Mouse (Mus musculus): Measurements from ENCODE around the gene Limk1.

Gene Limk1

DNA sequence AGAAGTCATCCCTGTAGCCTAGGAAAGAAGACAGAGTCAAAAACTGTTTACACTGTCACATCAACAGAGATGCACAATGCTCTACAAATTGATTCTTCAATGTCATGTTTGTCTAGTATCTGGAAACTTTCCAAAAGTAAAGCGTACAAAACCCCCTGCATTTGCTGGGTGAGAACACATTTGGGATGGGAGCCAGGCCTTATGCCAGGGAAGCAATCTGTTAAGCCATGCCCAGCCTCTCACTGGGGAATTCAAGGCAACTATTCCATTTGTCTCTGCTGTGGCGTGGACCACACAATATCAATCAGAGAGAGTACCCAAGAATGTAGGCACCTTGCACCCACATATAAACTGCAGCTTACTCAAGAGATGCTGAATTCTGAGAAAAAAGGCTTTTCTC is 66.3 kb downstream of the Limk1 start:
- DNase-seq: peak; percentile 40 to 44

DNA sequence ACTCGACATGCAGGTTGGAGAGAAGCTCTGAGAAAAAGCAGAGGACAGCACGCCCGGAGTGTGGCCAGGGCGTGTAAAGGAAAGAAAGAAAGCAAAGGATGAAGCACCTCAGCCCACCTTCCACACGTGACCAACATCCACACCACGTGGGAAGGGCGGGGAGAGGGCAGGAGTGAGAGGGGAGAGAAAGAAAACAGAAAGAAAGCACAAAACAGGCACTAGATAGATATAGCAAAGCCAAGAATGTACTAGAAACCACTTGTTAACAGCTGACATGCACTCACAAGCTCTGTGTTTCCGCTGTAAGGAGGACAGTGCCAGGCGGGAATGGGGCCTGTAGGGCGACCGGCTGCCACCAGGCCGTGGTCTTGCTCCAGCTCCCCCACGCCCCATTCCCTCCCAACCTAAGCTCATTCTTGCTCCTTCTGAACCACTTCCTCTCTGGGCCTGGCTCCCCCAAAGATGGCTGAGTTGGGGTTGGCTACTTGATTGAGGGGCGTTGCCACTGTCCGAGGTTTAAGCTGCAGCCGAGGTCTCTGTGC is 67.2 kb downstream of the Limk1 start:
- DNase-seq: no peak

DNA sequence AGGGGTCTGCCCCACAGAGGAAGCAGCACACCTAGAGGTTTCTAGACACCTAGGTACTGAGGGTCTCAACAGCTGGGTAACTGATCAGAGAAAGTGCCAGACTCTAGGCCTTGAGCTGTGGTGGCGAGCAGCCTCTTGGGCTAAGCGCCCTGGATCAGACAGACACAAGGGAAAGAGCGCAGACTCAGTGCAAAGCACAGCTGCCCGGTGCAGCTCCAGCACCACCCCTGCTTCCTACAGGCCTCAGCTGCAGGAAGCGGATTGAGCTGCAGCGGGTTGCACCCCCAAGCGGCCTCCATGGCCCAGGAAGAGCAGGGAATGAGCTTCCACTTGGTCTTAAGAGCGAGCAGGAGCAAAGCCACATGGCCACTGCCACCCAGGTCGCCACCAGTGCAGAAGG is 67.9 kb downstream of the Limk1 start:
- DNase-seq: no peak

DNA sequence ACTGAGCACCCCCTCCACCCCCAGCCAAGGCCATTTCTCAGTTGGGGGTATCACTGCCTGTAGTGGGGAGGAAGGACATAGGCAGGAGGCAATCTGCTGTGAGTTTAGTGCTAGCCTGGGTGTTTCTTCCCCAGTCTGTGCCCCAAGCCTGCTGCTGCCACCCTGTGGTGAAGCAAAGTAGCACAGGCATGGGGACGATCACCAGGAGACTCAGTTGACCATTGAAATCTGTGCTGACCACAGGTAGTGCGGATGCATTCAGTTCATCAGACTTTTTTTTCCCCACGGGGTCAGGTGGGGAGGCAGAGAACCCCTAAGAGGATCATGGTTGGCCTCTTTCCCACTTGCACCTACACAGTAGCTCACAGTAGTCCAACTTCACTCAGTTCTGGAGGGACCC is 71.3 kb downstream of the Limk1 start:
- peak; percentile 49 to 57 for DNase-seq

DNA sequence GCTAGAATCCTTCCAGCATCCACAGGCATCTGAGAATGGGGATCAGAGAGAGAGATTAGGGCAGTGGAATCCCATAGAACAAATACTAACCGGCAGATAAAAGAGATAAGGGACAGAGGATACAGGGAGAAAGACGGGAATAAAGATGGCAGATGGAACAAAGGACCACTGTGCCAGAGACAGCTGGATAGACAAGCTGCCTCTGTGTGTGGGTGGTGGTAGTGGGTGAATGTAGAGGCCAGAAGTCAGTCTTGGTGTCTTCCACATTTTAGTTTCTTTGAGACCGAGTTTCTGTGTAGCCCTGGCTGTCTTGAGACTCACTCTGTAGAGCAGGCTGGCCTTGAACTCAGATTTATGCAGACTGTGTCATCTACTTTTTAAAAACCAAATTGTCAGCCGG is 72.6 kb downstream of the Limk1 start:
- DNase-seq: no peak

DNA sequence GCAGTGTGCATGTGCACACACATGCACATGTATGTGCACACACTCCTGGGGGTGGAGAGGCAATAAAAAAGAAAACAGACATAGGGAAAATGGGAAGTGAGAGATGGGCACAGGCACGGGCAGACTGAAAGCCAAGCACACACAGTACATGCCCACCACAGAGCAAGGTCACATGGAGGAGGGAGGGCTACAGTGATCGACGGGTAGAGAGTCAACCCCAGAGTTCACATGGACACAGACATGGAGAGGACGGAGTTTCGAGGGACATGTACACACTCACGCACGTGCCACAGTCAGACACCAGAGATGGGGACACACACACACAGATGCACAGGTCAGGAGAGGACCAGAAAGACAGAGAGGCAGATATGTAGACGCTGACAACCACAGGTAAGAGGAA is 73.0 kb downstream of the Limk1 start:
- DNase-seq: no peak

DNA sequence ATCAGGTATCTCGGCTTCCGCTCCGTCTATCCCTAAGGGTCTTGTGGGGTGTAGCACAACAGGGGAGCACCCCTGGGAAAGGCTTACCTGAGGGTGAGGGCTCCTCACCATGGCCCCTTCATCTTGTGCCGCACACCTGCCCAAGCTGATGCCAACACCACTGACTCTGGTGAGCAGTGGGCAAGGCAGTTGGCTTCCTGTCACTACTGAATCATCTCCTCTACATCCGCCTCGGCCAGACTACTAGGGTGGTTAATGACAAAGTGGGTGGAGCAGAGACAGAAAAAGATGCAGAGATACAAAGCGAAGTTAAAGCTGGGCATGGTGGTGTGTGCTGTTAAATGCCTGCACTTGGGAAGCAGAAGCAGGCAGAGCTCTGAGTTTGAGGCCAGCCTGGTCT is 73.6 kb downstream of the Limk1 start, which contains the start of gene Lat2:
TSS of gene Lat2 (minus strand) at position 224 of the 400 bp plus-strand sequence.
- DNase-seq: no peak

DNA sequence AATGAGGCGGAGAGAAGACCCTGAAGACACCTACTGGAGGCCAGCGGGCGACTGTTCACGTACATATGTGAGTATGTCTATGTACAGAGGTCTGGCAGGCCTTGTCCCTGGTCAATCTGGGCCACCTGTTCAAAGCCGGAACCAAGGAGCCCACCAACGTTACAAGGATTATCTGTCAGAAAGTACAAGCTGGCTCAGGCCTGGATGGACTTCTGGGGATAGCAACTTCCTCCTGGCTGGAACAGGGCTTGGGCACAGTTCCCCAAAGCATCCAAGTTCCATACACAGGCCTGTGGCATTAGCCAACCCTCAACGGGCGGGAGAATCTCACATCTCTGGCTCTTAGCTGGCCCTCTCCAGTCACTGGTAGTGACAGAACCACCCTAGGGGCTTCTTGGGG is 74.1 kb downstream of the Limk1 start:
- DNase-seq: no peak

DNA sequence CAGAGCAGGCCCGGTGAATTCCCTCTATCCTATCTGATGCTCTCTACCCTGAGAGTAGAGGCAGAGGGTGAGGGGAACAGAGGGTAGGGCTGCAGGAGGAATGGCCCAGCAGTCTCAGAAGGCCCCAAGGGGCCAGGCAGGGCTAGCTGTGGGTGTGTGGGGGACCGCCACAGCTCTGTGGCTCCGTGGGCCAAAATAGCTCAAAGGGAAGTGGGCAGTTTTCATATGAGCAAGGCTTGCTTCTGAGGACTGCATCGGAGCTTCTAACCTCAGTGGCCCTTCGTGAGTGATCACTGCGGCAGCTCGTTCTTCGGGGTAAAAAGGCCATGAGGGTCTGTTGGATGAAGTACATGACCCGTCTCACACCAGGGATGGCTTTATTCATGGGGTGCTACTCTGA is 74.7 kb downstream of the Limk1 start:
- no peak for DNase-seq

DNA sequence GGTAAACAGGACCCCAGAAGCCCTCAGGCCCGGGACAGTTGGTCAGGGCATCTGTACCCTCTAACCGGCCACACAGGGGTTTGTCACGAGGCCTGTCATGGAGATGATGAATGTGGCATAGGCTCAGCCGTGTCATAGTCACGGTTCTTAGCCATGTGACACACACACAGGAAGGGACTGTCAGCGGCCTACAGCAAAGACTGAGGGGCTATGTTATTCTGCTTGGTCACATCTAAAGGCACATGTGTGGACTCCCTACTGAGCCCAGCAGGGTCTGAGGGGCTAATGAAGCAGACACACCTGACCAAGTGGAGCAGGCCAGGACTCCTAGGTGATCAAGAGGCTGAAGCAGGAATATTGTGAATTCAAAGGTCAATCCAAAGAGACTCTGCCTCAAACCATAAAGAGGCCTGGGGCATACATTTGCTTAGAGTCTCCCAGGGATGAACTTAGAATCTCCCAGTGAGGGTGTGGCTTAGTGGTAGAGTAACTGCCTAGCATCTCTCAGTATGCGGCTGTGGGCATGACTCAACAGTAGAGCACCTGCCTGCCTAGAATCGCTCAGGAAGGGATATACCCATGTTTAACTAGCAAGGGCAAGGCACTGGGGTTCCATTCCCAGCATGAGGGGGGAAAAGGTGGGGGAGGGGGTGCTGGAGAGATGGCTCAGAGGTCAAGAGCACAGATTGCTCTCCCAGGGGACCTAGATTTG is 76.4 kb downstream of the Limk1 start:
- DNase-seq: no peak

DNA sequence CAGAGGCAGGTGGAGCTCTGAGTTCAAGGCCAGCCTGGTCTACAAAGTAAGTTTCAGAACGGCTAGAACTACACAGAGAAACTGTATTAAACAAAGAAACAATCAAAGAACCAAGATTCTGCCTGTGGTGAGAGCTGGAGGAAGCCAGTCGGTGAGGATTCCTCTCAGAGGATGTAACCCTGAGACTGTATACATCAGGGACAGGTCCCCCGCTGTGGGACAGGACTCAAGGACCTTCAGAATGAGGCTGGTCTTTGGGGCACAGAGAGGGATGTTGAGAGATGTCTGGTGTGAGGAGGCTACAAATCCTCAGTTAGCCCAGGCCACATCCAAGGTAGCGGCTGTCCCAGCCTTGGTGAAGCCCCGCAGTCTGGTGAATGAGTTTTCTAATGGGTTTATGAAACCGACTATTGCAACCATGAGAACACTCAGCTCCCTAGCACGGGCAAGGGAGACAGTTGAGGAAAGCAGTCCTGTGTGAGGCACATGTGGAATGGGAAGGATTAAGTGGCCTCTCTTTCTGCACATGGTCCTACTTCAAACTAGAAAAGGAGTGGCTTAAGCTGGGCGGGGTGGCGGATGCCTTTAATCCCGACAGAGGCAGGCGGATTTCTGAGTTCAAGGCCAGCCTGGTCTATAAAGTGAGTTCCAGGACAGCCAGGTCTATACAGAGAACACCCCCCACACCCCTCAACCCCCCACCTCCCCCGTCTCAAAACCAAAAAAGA is 78.3 kb downstream of the Limk1 start:
- DNase-seq: no peak

DNA sequence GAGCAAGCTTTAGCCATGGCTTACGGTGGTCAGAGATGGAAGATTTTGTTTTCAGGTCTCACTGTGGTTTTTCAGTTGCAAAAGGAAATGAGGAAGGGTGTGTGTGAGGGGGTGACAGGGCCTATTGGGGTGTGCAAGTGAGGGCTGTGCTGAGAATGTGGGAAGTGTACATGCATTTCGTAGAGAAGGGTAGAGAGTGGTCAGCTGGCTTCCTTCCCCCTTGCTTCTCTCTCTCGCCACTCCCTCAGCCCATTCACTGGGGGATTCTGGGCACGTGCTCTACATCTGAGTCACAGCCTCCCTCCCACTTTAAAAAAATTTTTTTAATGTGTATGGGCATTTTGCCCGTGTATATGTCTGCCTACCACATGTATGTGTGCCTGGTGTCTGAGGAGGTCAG is 81.3 kb downstream of the Limk1 start:
- no peak for DNase-seq

DNA sequence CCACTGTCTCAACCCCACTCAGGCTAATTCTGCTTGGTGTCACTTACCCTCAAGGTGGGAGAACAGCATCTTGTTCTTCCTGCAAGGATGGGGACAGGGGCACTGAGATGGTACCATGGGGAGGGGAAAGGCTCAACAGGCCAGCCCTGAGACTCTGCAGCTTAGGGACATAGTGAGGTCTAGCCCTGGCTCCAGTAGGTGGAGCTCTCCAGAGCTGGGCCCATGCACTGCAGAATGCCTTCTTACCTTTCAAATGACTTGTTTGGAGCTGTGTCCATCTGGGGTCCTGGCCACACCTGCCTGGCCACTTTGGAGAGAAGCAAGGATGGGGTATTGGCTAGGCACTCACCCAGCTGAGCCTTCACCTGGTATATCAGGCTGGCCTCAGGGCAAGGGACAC is 82.1 kb downstream of the Limk1 start:
- DNase-seq: no peak
